Mouse (Mus musculus) limb, embryonic 14.5 days (tissue): Measurements from ENCODE around the gene Kcnk3. TPM values are rescaled to one million over a fixed set of nuclear protein-coding genes. Genes with fewer than 3 reads are reported as not detected.

ENCODE experiments used
- ATAC-seq: fragments of 200-750 bp; cut with Nextera tagmentation; 2 replicates; pipeline ENCODE4 v1.8.0; 2017; ENCODE audit warnings: low read depth, moderate number of reproducible peaks, moderate TSS enrichment; ENCODE audit not compliant: low FRiP score
- DNase-seq: peaks from one replicate; pipeline ENCODE4 v3.0.0-alpha.2; 2015; ENCODE audit warnings: low spot score
- H3K27ac ChIP-seq: fragments of 300-500 bp; sonication (generic); replicated peaks from 2 replicates; pipeline ENCODE4 v1.5.1; 2014; ENCODE audit warnings: low read depth, mild to moderate bottlenecking, low read length, moderate library complexity, mixed read lengths
- H3K27me3 ChIP-seq: fragments of 300-500 bp; sonication (generic); 2 replicates; pipeline ENCODE4 v1.6.1; 2014; ENCODE audit warnings: low read length, mixed read lengths; ENCODE audit not compliant: control insufficient read depth, insufficient read depth
- H3K36me3 ChIP-seq: fragments of 300-500 bp; sonication (generic); 2 replicates; pipeline ENCODE4 v1.6.1; 2014; ENCODE audit warnings: mild to moderate bottlenecking, low read length, moderate library complexity, mixed read lengths; ENCODE audit not compliant: control insufficient read depth, insufficient read depth
- H3K4me1 ChIP-seq: fragments of 300-500 bp; sonication (generic); 2 replicates; pipeline ENCODE4 v1.6.1; 2014; ENCODE audit warnings: antibody characterized with exemption, low read length, mixed read lengths; ENCODE audit not compliant: control insufficient read depth, insufficient read depth
- H3K4me2 ChIP-seq: fragments of 300-500 bp; sonication (generic); replicated peaks from 2 replicates; pipeline ENCODE4 v1.6.1; 2014; ENCODE audit warnings: low read depth, mild to moderate bottlenecking, low read length, moderate library complexity; ENCODE audit not compliant: severe bottlenecking
- H3K4me3 ChIP-seq: fragments of 300-500 bp; sonication (generic); replicated peaks from 2 replicates; pipeline ENCODE4 v1.5.1; 2014; ENCODE audit warnings: low read length
- H3K9ac ChIP-seq: fragments of 300-500 bp; sonication (generic); 2 replicates; pipeline ENCODE4 v1.6.1; 2014; ENCODE audit warnings: mild to moderate bottlenecking, low read depth, low read length, moderate library complexity; ENCODE audit not compliant: severe bottlenecking
- H3K9me3 ChIP-seq: fragments of 300-500 bp; sonication (generic); 2 replicates; pipeline ENCODE4 v1.6.1; 2016; ENCODE audit warnings: low read length; ENCODE audit not compliant: control insufficient read depth
- POLR2A ChIP-seq: fragments of 200-500 bp; IDR thresholded peaks from 2 replicates; pipeline ENCODE4 v1.8.0; 2012; ENCODE audit warnings: inconsistent platforms, mild to moderate bottlenecking, moderate library complexity, borderline replicate concordance; ENCODE audit not compliant: insufficient read depth, insufficient read length; ENCODE audit errors: extremely low read depth
- WGBS: fragments of 180-500 bp; shearing (Covaris S2); extraction: QIAGEN DNeasy Blood & Tissue Kit; methylation state at CpG from one replicate; pipeline ENCODE4 v1.1.7; 2014; 5-methylcytosine and 5-hydroxymethylcytosine counted together
- polyA plus RNA-seq, 2 experiments: library from polyadenylated mRNA; depleted of rRNA in 1 of 2; stranded (reverse) in 1 of 2; unstranded in 1 of 2; fragments of >200 nt; fragmentation: Nextera tagmentation in 1 of 2; extraction: Ambion mirVana in 1 of 2; gene quantifications; 2 replicates each; pipeline versions ENCODE4 v1.2.1 to v1.2.3; 2012 to 2014

Gene Kcnk3
- polyA plus RNA-seq, 2 experiments, result 0.53 to 0.88 TPM

DNA sequence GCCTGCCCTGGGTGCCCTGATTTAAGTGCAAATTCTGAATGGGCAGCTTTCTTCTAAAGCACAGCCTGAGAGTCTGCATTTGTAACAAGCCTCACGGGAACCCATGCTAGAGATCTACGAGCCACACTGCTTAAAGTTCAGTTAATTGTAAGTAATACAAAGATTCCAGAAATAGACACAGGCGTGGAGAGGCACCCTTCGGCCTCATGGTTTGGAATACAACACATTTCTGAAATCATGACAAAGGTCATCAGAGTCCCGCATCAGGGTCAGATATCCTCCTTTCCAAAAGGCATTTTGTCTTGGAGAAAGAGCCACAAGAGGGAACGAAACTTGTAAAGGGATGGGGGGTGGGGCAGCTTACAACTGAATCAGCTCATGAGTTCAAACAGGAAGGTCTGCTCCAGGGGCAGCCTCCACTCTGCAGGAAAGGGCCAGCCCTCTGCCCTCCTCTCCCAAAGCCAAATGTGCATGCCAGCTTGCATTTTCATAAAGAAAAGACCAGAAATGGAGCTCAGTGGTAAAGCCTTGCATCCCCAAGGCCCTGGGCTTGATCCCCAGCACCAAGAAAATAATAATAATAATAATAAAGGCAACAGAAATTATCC, 7.1 kb downstream of the Kcnk3 start:
- Histone ChIP-seq H3K9me3 (no peaks in the 10 kb centered on the region), H3K36me3 (no peaks in the 10 kb centered on the region), H3K27me3 (peaks cover 5% of the 10 kb centered on the region), H3K4me2 (no peak overlapping the region), H3K4me1 (peaks cover 10% of the 10 kb centered on the region), H3K27ac (no peak overlapping the region), H3K9ac (no peak overlapping the region), H3K4me3 (no peak overlapping the region)
- TF ChIP-seq POLR2A, result no peak
- WGBS, result 46% methylated on average over 6 of the region's 6 CpGs
- ATAC-seq, result no peak
- DNase-seq, result no peak

DNA sequence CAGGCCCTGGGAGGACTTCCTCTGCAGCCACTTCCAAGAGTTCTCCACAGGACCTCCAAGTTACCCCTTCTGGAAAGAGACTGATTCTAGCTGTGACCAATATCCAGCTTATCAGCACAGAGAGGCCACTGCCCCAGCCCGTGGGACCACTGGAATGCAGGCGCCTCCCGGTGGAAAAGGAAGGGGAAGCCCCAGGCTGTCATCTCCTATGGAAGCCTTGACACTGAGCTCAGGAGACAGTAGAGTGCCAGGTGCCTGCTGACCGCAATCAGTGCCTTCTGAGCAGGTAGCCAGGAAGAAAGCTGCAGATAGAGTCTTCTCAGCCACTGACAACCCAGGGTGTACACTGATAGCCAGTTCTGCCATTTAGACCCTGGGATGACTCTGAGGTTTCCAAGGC, 13.4 kb downstream of the Kcnk3 start:
- H3K36me3 ChIP-seq, result no peaks in the 10 kb centered on the region
- H3K4me1 ChIP-seq, result no peaks in the 10 kb centered on the region
- H3K9ac ChIP-seq, result no peak overlapping the region
- no peaks in the 10 kb centered on the region for H3K9me3 ChIP-seq
- DNase-seq (no peak), ATAC-seq (no peak)
- 42% methylated on average over 4 of the region's 4 CpGs for WGBS
- no peaks in the 10 kb centered on the region for H3K27me3 ChIP-seq
- TF ChIP-seq POLR2A, result no peak
- H3K4me3 ChIP-seq, result no peak overlapping the region
- H3K4me2 ChIP-seq, result no peak overlapping the region
- H3K27ac ChIP-seq, result no peak overlapping the region

DNA sequence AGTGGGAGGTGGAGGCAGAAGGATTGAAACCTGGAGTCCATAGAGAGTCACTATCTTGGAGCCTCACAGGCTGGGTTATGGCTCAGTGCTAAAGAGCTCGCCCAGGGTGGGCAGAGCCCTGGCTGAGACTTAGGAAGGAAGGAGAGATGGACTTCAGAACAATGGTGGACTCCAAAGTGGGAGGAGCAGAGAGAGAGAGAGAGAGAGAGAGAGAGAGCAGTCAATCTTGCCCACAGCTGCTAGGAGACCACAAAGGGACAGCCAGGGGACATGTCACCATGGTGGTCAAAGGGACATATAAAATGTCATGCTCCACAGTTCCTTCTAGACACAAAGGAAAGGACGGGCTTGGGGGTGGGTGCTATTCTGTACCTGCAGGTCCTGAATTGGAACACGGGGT, 15.3 kb downstream of the Kcnk3 start:
- no peak overlapping the region for H3K27ac ChIP-seq
- TF ChIP-seq POLR2A, result no peak
- no peak overlapping the region for H3K4me2 ChIP-seq
- H3K36me3 ChIP-seq, result no peaks in the 10 kb centered on the region
- no peaks in the 10 kb centered on the region for H3K4me1 ChIP-seq
- H3K9me3 ChIP-seq, result no peaks in the 10 kb centered on the region
- no peaks in the 10 kb centered on the region for H3K27me3 ChIP-seq
- DNase-seq, result no peak
- no peak for ATAC-seq
- 72% methylated on average over 3 of the region's 3 CpGs for WGBS
- H3K4me3 ChIP-seq, result no peak overlapping the region
- H3K9ac ChIP-seq, result no peak overlapping the region

DNA sequence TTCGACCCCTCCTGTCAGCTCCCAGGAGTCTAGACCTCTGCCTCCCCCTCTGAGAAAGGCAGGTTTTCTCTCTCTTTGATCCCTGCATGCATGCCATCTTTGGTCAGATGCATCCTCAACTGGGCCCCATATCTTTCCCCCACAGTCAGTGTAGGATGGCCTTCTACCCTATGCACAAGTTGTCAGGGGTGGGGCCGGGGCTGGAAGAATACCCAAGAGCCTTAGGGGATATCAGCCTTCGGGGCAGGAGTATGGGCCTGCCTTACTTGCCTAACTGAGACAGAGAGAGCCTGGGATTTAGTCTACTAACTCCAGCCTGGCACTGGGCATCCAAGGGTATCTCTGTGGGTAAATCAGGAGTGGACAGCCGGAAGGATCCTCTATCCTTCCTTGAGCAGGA, 16.0 kb downstream of the Kcnk3 start:
- Histone ChIP-seq H3K4me3 (no peak overlapping the region), H3K36me3 (no peaks in the 10 kb centered on the region), H3K27ac (no peak overlapping the region), H3K9me3 (no peaks in the 10 kb centered on the region), H3K9ac (no peak overlapping the region), H3K27me3 (no peaks in the 10 kb centered on the region), H3K4me1 (no peaks in the 10 kb centered on the region), H3K4me2 (no peak overlapping the region)
- no peak for TF ChIP-seq POLR2A
- ATAC-seq (no peak), DNase-seq (no peak)
- WGBS, result 59% methylated on average over 4 of the region's 4 CpGs

DNA sequence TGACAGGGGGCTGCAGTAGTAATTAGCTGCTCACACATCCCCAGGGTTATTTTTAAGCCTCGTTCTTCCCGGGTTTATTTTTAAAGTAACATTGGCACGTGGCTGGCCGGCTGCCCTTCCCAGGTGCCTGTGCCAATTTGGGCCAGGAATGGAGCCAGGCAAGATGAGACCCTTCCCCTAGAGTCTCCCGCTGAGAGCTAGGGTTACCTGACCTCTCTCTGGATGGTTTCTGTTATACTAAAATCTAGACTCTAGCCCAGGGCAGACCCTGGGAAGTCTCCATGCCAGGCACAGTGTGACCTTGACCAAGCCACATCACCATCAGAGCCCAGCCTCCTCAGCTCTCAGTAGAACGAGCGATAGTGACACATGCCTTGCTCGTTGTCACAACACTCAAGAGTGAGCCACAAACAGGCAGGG, 16.8 kb downstream of the Kcnk3 start:
- no peak overlapping the region for H3K4me3 ChIP-seq
- DNase-seq, result no peak
- no peaks in the 10 kb centered on the region for H3K27me3 ChIP-seq
- no peak for TF ChIP-seq POLR2A
- H3K4me2 ChIP-seq, result no peak overlapping the region
- H3K27ac ChIP-seq, result no peak overlapping the region
- no peaks in the 10 kb centered on the region for H3K9me3 ChIP-seq
- H3K4me1 ChIP-seq, result no peaks in the 10 kb centered on the region
- H3K36me3 ChIP-seq, result no peaks in the 10 kb centered on the region
- no peak overlapping the region for H3K9ac ChIP-seq
- no peak for ATAC-seq
- WGBS, result 74% methylated on average over 8 of the region's 8 CpGs

DNA sequence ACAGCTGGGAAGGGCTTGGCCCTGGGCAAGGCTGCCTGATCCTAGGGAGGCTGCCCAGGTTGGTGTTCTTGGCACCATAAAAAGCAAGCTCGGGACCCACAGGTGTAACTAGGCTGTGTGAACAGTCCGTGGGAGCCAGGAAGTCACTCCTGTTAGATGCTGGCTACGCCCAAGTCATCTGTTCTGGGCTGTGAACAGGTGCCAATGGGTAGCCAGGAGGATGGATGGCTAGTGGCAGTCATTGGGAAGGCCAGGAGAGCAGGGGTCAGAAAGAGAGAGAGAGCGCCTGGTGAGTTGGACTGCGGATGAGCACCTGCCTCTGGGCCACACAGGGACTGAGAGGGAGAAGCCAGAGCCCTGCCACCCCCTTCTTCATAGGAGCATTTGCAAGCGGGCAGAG, 17.7 kb downstream of the Kcnk3 start:
- no peak for TF ChIP-seq POLR2A
- Histone ChIP-seq H3K9ac (no peak overlapping the region), H3K27ac (no peak overlapping the region), H3K9me3 (no peaks in the 10 kb centered on the region), H3K4me2 (no peak overlapping the region), H3K36me3 (no peaks in the 10 kb centered on the region), H3K27me3 (no peaks in the 10 kb centered on the region), H3K4me1 (no peaks in the 10 kb centered on the region), H3K4me3 (no peak overlapping the region)
- DNase-seq (no peak), ATAC-seq (no peak)
- 74% methylated on average over 6 of the region's 6 CpGs for WGBS
